8 mouse cellular contexts compared by ENCODE assay signal in the genomic region with DNA sequence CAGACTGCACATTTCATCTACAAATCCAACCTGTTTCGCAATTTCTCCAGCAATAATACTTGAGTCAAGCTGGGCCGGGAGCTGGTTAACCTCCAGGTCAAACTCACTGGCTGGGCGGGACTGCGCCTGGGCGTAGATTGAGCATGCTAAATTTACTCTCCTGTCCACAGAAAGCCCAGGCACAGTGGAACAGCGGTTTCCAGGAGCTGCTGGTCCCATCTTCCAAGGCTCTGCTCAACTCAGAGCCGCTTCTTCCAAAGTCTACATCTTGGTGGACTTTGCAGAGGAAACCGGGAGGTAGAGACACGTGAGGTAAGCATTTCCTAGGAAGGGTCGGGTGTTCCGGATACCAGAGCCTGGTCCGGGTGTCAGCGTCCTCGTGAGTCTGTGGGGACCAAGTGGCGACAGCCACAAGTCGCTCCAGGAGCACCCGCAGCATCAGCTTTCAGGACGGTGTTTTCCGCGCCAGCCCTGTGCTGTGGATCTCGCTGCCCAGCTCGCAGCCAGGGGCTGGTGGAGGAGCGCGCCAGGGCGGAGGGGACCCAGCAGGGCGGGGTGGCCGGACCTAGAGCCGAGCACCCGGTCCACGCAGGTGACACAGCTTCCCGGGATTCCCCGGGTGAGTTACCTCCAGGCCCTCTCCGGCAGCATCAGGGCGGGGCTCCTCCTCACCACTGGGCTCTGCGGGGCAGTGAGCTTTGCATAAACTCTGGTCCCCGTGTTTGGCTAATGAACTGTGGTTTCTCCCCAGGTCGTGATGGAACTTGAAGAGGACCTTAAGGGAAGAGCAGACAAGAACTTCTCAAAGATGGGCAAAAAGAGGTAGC. TPM values are rescaled to one million over a fixed set of nuclear protein-coding genes. Genes with fewer than 3 reads are reported as not detected.
DNase-seq lines count a peak whose midpoint lies in the region; ATAC-seq and TF ChIP-seq lines count a peak whose summit lies in the region.

A gene (plus strand): TSS at position 167 of the 827 bp plus-strand sequence.

- peak; percentile 3 to 14 for DNase-seq in left cerebral cortex, adult 18-20 months (ENCODE audit: low spot score in 2 of 2)
- no peak for DNase-seq in left cerebral cortex, adult 11 months (ENCODE audit: low spot score)
- peak; percentile 55 for DNase-seq in embryo, embryonic 10.5 days (ENCODE audit: low spot score)
- DNase-seq in midbrain, embryonic 14.5 days, result peak; percentile 43
- DNase-seq in spleen, postnatal 4 days (ENCODE audit: low spot score in 2 of 2), result peak; percentile 12 to 63

- peak within 1 kb of the TSS; percentile 90 for H3K4me2 ChIP-seq in intestine, postnatal 0 days (replicated peaks; ENCODE audit: low read depth)
- peak within 1 kb of the TSS; percentile 92 for H3K4me2 ChIP-seq in limb, embryonic 15.5 days
- H3K4me2 ChIP-seq in midbrain, embryonic 14.5 days (ENCODE audit: low read length), result peak within 1 kb of the TSS; percentile 80

- WGBS in intestine, postnatal 0 days, result 2% methylated on average over 37 of the region's 37 CpGs
- 5% methylated on average over 37 of the region's 37 CpGs for WGBS in limb, embryonic 15.5 days
- WGBS in midbrain, embryonic 14.5 days, result 9% methylated on average over 37 of the region's 37 CpGs

- no peaks in the 10 kb centered on the region for H3K36me3 ChIP-seq in intestine, postnatal 0 days (ENCODE audit: control insufficient read depth, insufficient read depth)
- no peaks in the 10 kb centered on the region for H3K36me3 ChIP-seq in limb, embryonic 15.5 days
- H3K36me3 ChIP-seq in midbrain, embryonic 14.5 days (ENCODE audit: control insufficient read depth, insufficient read depth, low read length), result no peaks in the 10 kb centered on the region

- no peaks in the 10 kb centered on the region for H3K9me3 ChIP-seq in intestine, postnatal 0 days (ENCODE audit: control insufficient read depth)
- no peaks in the 10 kb centered on the region for H3K9me3 ChIP-seq in limb, embryonic 15.5 days
- no peaks in the 10 kb centered on the region for H3K9me3 ChIP-seq in midbrain, embryonic 14.5 days (ENCODE audit: control insufficient read depth, low read length)

- H3K4me1 ChIP-seq in intestine, postnatal 0 days (replicated peaks; ENCODE audit: control insufficient read depth, insufficient read depth, low read length), result no peaks in the 10 kb centered on the region
- 0 out of 2 replicates have a peak, but pooled peaks cover 7% of the 10 kb centered on the region for H3K4me1 ChIP-seq in limb, embryonic 15.5 days
- peaks cover 5% of the 10 kb centered on the region; the same call in 1 of the 2 replicates for H3K4me1 ChIP-seq in midbrain, embryonic 14.5 days (ENCODE audit: control insufficient read depth, insufficient read depth, low read length)

- peak within 1 kb of the TSS; percentile 86 for H3K27ac ChIP-seq in intestine, postnatal 0 days (ENCODE audit: low read depth, low read length)
- H3K27ac ChIP-seq in limb, embryonic 15.5 days, result no peak within 1 kb of the TSS
- H3K27ac ChIP-seq in midbrain, embryonic 14.5 days (replicated peaks; ENCODE audit: low read depth, low read length), result no peak within 1 kb of the TSS

- peak within 1 kb of the TSS; percentile 68 for H3K9ac ChIP-seq in intestine, postnatal 0 days (ENCODE audit: low read depth, low read length)
- H3K9ac ChIP-seq in limb, embryonic 15.5 days, result no peak within 1 kb of the TSS
- peak within 1 kb of the TSS; percentile 43 for H3K9ac ChIP-seq in midbrain, embryonic 14.5 days (replicated peaks; ENCODE audit: low read length)

- H3K27me3 ChIP-seq in intestine, postnatal 0 days (replicated peaks; ENCODE audit: control insufficient read depth, insufficient read depth, low read length), result no peaks in the 10 kb centered on the region
- H3K27me3 ChIP-seq in limb, embryonic 15.5 days, result no peaks in the 10 kb centered on the region
- no peaks in the 10 kb centered on the region for H3K27me3 ChIP-seq in midbrain, embryonic 14.5 days (ENCODE audit: control insufficient read depth, insufficient read depth, low read length)

- peak within 1 kb of the TSS; percentile 61 for H3K4me3 ChIP-seq in intestine, postnatal 0 days (ENCODE audit: low read depth, low read length)
- H3K4me3 ChIP-seq in limb, embryonic 15.5 days, result peak within 1 kb of the TSS; percentile 46
- peak within 1 kb of the TSS; percentile 40 for H3K4me3 ChIP-seq in midbrain, embryonic 14.5 days (replicated peaks; ENCODE audit: low read depth, low read length)

- TF ChIP-seq CTCF in intestine, postnatal 0 days (IDR thresholded peaks at IDR 0.05; ENCODE audit: low read depth), result no peak

- peak; percentile 76 for ATAC-seq in granulocyte monocyte progenitor cell, adult 5-6 weeks (replicated peaks; ENCODE audit: poor library complexity, severe bottlenecking)
- peak; percentile 87 for ATAC-seq in intestine, postnatal 0 days
- ATAC-seq in limb, embryonic 15.5 days (ENCODE audit: insufficient number of reproducible peaks, low FRiP score, low TSS enrichment, low read depth), result no peak
- ATAC-seq in midbrain, embryonic 14.5 days (ENCODE audit: low FRiP score, low TSS enrichment), result peak; percentile 71; the same call in 1 of the 2 replicates

RNA-seq across cellular contexts. Expression of the gene that starts here (rescaled TPM):
- total RNA-seq in left cerebral cortex, adult 18-20 months (2021), result 10 to 100 TPM; 15.3 to 19.5 TPM
- total RNA-seq in granulocyte monocyte progenitor cell, adult 5-6 weeks (2014; fragmentation: Nextera tagmentation), result not detected in 2 replicates
- 0.04 and 0.10 TPM in 2 replicates for total RNA-seq in granulocyte monocyte progenitor cell, adult 5-6 weeks (2017)
- 22.0 and 23.2 TPM in 2 replicates for polyA plus RNA-seq in intestine, postnatal 0 days (2015; fragmentation: Nextera tagmentation; extraction: Ambion mirVana)
- polyA plus RNA-seq in limb, embryonic 15.5 days (2015; fragmentation: Nextera tagmentation; extraction: Ambion mirVana), result 0.32 and 0.55 TPM in 2 replicates
- polyA plus RNA-seq in midbrain, embryonic 14.5 days (2014; fragmentation: Nextera tagmentation; extraction: Ambion mirVana), result 1.3 and 2.1 TPM in 2 replicates

Comparison
In these comparisons a context has a peak if more than half of its experiments do, and no peak if none do; other contexts are left out.
1. RNA of the gene that starts here (total RNA-seq): 15.3 to 19.5 TPM in left cerebral cortex, adult 18-20 months; 0.04 to 0.10 TPM in granulocyte monocyte progenitor cell, adult 5-6 weeks; every median in the first group is over 10 times any median in the second.
2. Peak in ATAC-seq in granulocyte monocyte progenitor cell, adult 5-6 weeks; RNA of the gene not detected or under 1 TPM.
3. Peak in every context shown above with its lines, with median percentiles within 50 percentile points of each other: H3K4me2 ChIP-seq and H3K4me3 ChIP-seq.